Comparison of ENCODE assay signal across 8 mouse cellular contexts in genomic region chr9:107563029-107563581, GRCm38 (mm10). TPM values are rescaled to one million over a fixed set of nuclear protein-coding genes. Genes with fewer than 3 reads are reported as not detected.
DNase-seq lines count a peak whose midpoint lies in the region; ATAC-seq and TF ChIP-seq lines count a peak whose summit lies in the region.

Gene Tusc2, plus strand, starts transcription at chr9:107563255.

- H3K4me1 ChIP-seq in cortical plate, adult 2 months (ENCODE audit: control insufficient read depth, insufficient read depth, low read length): peaks cover 4% of the 10 kb centered on the region; the same call in 1 of the 2 replicates

- peak; percentile 96 for DNase-seq in adipocyte (ENCODE audit: low spot score)
- DNase-seq in gastrocnemius, adult 8-10 months (ENCODE audit: low spot score in 2 of 2): peak; percentile 91
- peak; percentile 96 for DNase-seq in induced T-regulatory cell, adult 2 months (ENCODE audit: low read depth)
- DNase-seq in left cerebral cortex, adult 9 months (ENCODE audit: low spot score in 2 of 2): peak; percentile 92 to 96
- peak; percentile 96 to 98 for DNase-seq in right cerebral cortex, postnatal 36 days (ENCODE audit: low spot score in 2 of 2)
- DNase-seq in yolk sac, embryonic 10.5 days (ENCODE audit: low spot score): peak; percentile 95

- no peak for TF ChIP-seq CTCF in cortical plate, adult 2 months (IDR thresholded peaks at IDR 0.05; ENCODE audit: extremely low read depth, insufficient read depth, low read length)

- H3K4me3 ChIP-seq in cortical plate, adult 2 months (ENCODE audit: insufficient read depth, low read length): peak within 1 kb of the TSS; percentile 36

- peak; percentile 91 for ATAC-seq in megakaryocyte progenitor cell, adult 5-6 weeks (replicated peaks; ENCODE audit: poor library complexity)

- peak; percentile 90 for TF ChIP-seq POLR2A in cortical plate, adult 2 months (IDR thresholded peaks at IDR 0.05; ENCODE audit: extremely low read depth, insufficient read depth, low read length)

- H3K27ac ChIP-seq in cortical plate, adult 2 months (ENCODE audit: insufficient read depth, low read length): no peak within 1 kb of the TSS

RNA-seq across cellular contexts. Expression of gene Tusc2, which starts in this region (rescaled TPM):
- 139 and 143 TPM in 2 replicates for polyA plus RNA-seq in cortical plate, adult 2 months (2012; rRNA removed)
- 10 to 100 TPM; 44.6 to 54.5 (median 46.9) TPM for total RNA-seq in gastrocnemius, adult 8-10 months (2022)
- 16.7 and 17.1 TPM in 2 replicates for total RNA-seq in megakaryocyte progenitor cell, adult 5-6 weeks (2015)
- total RNA-seq in megakaryocyte progenitor cell, adult 5-6 weeks (2017): 15.2 and 15.3 TPM in 2 replicates
